Mouse (Mus musculus) kidney, postnatal 14 days (tissue): ENCODE measurements around the gene Cdyl.

ENCODE experiments used
- DNase-seq: peaks from one replicate; pipeline ENCODE4 v3.0.0; 2022; ENCODE audit warnings: mixed read lengths

Cdyl gene

GRCm38 (mm10) chr13:35717658-35718057 is 58.0 kb downstream of the Cdyl start:
- DNase-seq = no peak

- DNase-seq = no peak
These were observed 59.9 kb downstream of the Cdyl start for GRCm38 (mm10) chr13:35719581-35719980.

- DNase-seq = no peak
These were observed 63.4 kb downstream of the Cdyl start for GRCm38 (mm10) chr13:35723073-35723472.

- no peak for DNase-seq
These were observed 66.4 kb downstream of the Cdyl start for GRCm38 (mm10) chr13:35726025-35726424.

- DNase-seq = no peak
These were observed 72.5 kb downstream of the Cdyl start for GRCm38 (mm10) chr13:35732131-35732530.

GRCm38 (mm10) chr13:35732891-35733596 is 73.4 kb downstream of the Cdyl start:
- DNase-seq = no peak

- no peak for DNase-seq
These were observed 77.9 kb downstream of the Cdyl start for GRCm38 (mm10) chr13:35737565-35737964.

GRCm38 (mm10) chr13:35738210-35738609 is 78.6 kb downstream of the Cdyl start:
- DNase-seq = no peak

GRCm38 (mm10) chr13:35739473-35739872 is 79.8 kb downstream of the Cdyl start:
- DNase-seq = no peak

GRCm38 (mm10) chr13:35740301-35741039 is 80.8 kb downstream of the Cdyl start:
- DNase-seq = peak; percentile 89

GRCm38 (mm10) chr13:35741040-35741619 is 81.5 kb downstream of the Cdyl start:
- DNase-seq = peak; percentile 97

- no peak for DNase-seq
These were observed 82.2 kb downstream of the Cdyl start for GRCm38 (mm10) chr13:35741620-35742421.

GRCm38 (mm10) chr13:35742696-35743095 is 83.1 kb downstream of the Cdyl start:
- DNase-seq = no peak

GRCm38 (mm10) chr13:35743196-35743595 is 83.6 kb downstream of the Cdyl start:
- no peak for DNase-seq

GRCm38 (mm10) chr13:35749194-35749593 is 89.6 kb downstream of the Cdyl start:
- no peak for DNase-seq

GRCm38 (mm10) chr13:35749680-35750079 is 90.0 kb downstream of the Cdyl start:
- DNase-seq = no peak

GRCm38 (mm10) chr13:35752046-35752445 is 92.4 kb downstream of the Cdyl start:
- DNase-seq = no peak

GRCm38 (mm10) chr13:35755002-35755401 is 95.4 kb downstream of the Cdyl start:
- no peak for DNase-seq

- no peak for DNase-seq
These were observed 96.1 kb downstream of the Cdyl start for GRCm38 (mm10) chr13:35755655-35756283.

GRCm38 (mm10) chr13:35756393-35757338 is 97.0 kb downstream of the Cdyl start:
- DNase-seq = no peak

- DNase-seq = no peak
These were observed 100.7 kb downstream of the Cdyl start for GRCm38 (mm10) chr13:35760372-35760771.
